Mouse (Mus musculus): ENCODE data around the gene Arf3. TPM values are rescaled to one million over a fixed set of nuclear protein-coding genes. Genes with fewer than 3 reads are reported as not detected.

Arf3 gene
- polyA plus RNA-seq, 1 experiment from 2014 or later: 71.7 TPM

GRCm38 (mm10) chr15:98799396-98799795, 36.4 kb upstream of the Arf3 start:
- Histone ChIP-seq H3K27me3 (peaks cover 97% of the 10 kb centered on the region), H3K4me1 (replicated peaks) (peaks cover 30% of the 10 kb centered on the region), H3K4me3 (no peak overlapping the region), H3K4me2 (no peak overlapping the region), H3K9me3 (no peaks in the 10 kb centered on the region), H3K9ac (no peak overlapping the region), H3K36me3 (no peaks in the 10 kb centered on the region), H3K27ac (no peak overlapping the region)
- no peak for ATAC-seq (ENCODE audit: low FRiP score)
- WGBS: 10% methylated on average over 12 of the region's 12 CpGs

DNA sequence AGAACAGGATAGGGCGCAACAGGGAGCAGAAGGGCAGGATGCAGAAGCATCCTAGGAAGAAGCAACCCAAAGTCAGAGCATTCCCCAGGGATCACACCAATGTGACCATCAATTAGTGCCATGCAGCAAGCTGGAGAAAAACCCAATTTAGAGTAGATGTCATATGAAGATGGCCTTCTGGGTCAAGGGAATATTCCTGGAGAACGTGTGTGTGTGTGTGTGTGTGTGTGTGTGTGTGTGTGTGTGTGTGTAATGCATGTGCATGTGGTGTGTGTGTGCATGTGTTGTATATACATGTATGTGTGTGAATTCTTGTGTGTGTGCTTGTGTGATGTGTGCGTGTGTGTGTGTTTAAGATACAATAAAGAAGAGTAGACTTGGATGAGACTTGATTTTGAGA, 35.9 kb upstream of the Arf3 start:
- Histone ChIP-seq H3K4me1 (replicated peaks) (peaks cover 26% of the 10 kb centered on the region), H3K9me3 (no peaks in the 10 kb centered on the region), H3K36me3 (no peaks in the 10 kb centered on the region), H3K27ac (no peak overlapping the region), H3K9ac (no peak overlapping the region), H3K27me3 (peaks cover 98% of the 10 kb centered on the region), H3K4me3 (no peak overlapping the region), H3K4me2 (no peak overlapping the region)
- WGBS: 46% methylated on average over 3 of the region's 3 CpGs
- no peak for ATAC-seq (ENCODE audit: low FRiP score)

GRCm38 (mm10) chr15:98797835-98798492, 35.0 kb upstream of the Arf3 start:
- Histone ChIP-seq H3K4me2 (peak overlapping the region; percentile 20), H3K9me3 (no peaks in the 10 kb centered on the region), H3K27ac (peak overlapping the region; percentile 23; the same call in 1 of the 2 replicates), H3K4me1 (replicated peaks) (peaks cover 31% of the 10 kb centered on the region), H3K27me3 (peaks cover 98% of the 10 kb centered on the region), H3K36me3 (no peaks in the 10 kb centered on the region), H3K9ac (0 out of 2 replicates have a peak overlapping the region, but pooled peaks have one; percentile 19), H3K4me3 (no peak overlapping the region)
- 2% methylated on average over 28 of the region's 28 CpGs for WGBS
- ATAC-seq (ENCODE audit: low FRiP score): peak; percentile 90

- Histone ChIP-seq H3K9me3 (no peaks in the 10 kb centered on the region), H3K4me3 (no peak overlapping the region), H3K27me3 (peaks cover 98% of the 10 kb centered on the region), H3K27ac (no peak overlapping the region), H3K9ac (peak overlapping the region; percentile 24), H3K4me1 (replicated peaks) (peaks cover 41% of the 10 kb centered on the region), H3K36me3 (no peaks in the 10 kb centered on the region), H3K4me2 (no peak overlapping the region)
- 4% methylated on average over 13 of the region's 13 CpGs for WGBS
- no peak for ATAC-seq (ENCODE audit: low FRiP score)
These were observed 34.0 kb upstream of the Arf3 start for GRCm38 (mm10) chr15:98796803-98797595.

- Histone ChIP-seq H3K9me3 (no peaks in the 10 kb centered on the region), H3K27me3 (peaks cover 98% of the 10 kb centered on the region), H3K4me2 (peak overlapping the region; percentile 55), H3K9ac (no peak overlapping the region), H3K4me3 (peak overlapping the region; percentile 39), H3K36me3 (no peaks in the 10 kb centered on the region), H3K27ac (no peak overlapping the region), H3K4me1 (replicated peaks) (peaks cover 59% of the 10 kb centered on the region)
- WGBS: 2% methylated on average over 13 of the region's 13 CpGs
- ATAC-seq (ENCODE audit: low FRiP score): no peak
These were observed 30.2 kb upstream of the Arf3 start for GRCm38 (mm10) chr15:98793141-98793698.

- H3K4me2 ChIP-seq: peak overlapping the region; percentile 55
- peaks cover 51% of the 10 kb centered on the region for H3K4me1 ChIP-seq (replicated peaks)
- no peak overlapping the region for H3K27ac ChIP-seq
- no peak; the same call in 1 of the 2 replicates for ATAC-seq (ENCODE audit: low FRiP score)
- peaks cover 98% of the 10 kb centered on the region for H3K27me3 ChIP-seq
- peak overlapping the region; percentile 59 for H3K9ac ChIP-seq
- no peaks in the 10 kb centered on the region for H3K36me3 ChIP-seq
- H3K4me3 ChIP-seq: peak overlapping the region; percentile 39
- 1% methylated on average over 74 of the region's 75 CpGs for WGBS
- no peaks in the 10 kb centered on the region for H3K9me3 ChIP-seq
These were observed 29.4 kb upstream of the Arf3 start for GRCm38 (mm10) chr15:98792233-98793020.

DNA sequence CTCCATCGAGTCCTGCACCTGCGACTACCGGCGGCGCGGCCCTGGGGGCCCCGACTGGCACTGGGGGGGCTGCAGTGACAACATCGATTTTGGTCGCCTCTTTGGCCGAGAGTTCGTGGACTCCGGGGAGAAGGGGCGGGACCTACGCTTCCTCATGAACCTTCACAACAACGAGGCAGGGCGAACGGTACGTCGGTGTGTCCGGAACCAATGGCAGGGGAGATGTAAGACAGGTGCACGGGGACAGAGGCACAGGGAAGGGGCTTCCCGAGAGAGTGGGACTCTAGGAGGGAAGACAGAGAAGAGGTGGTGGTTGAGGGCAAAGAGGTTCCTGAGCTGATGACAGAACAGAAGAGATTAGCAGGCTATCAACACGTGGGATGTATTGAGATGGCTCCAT, 28.8 kb upstream of the Arf3 start:
- H3K4me1 ChIP-seq (replicated peaks): peaks cover 46% of the 10 kb centered on the region
- H3K36me3 ChIP-seq: no peaks in the 10 kb centered on the region
- no peak overlapping the region for H3K27ac ChIP-seq
- 1% methylated on average over 23 of the region's 23 CpGs for whole genome bisulfite sequencing
- H3K4me2 ChIP-seq: peak overlapping the region; percentile 55; the same call in 1 of the 2 replicates
- H3K4me3 ChIP-seq: peak overlapping the region; percentile 39
- peaks cover 100% of the 10 kb centered on the region for H3K27me3 ChIP-seq
- H3K9ac ChIP-seq: no peak overlapping the region
- no peak for ATAC-seq (ENCODE audit: low FRiP score)
- H3K9me3 ChIP-seq: no peaks in the 10 kb centered on the region

DNA sequence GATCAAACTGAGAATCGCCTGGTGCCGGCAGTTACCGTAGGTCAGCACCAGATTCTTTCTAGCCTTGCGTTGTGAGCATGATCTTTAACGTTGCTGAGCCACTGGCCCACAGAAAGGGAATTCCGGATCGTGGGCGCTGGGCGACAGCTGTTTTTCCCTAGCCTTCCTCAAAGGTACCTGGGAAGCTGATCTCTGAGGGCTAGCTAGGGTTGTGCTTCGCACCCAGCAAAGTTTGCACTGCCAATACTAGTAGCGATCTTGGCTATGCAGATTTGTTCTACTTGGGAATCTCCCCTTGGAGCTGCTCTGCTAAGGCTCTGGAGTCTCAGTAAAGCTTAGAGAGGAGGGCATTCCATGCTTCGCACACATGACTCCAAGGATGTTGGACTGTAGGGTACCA, 28.2 kb upstream of the Arf3 start:
- no peaks in the 10 kb centered on the region for H3K36me3 ChIP-seq
- H3K27me3 ChIP-seq: peaks cover 100% of the 10 kb centered on the region
- H3K4me1 ChIP-seq (replicated peaks): peaks cover 40% of the 10 kb centered on the region
- H3K9ac ChIP-seq: peak overlapping the region; percentile 43; the same call in 1 of the 2 replicates
- peak overlapping the region; percentile 39 for H3K4me3 ChIP-seq
- H3K9me3 ChIP-seq: no peaks in the 10 kb centered on the region
- no peak overlapping the region for H3K27ac ChIP-seq
- 1% methylated on average over 12 of the region's 12 CpGs for WGBS
- peak overlapping the region; percentile 37 for H3K4me2 ChIP-seq
- no peak for ATAC-seq (ENCODE audit: low FRiP score)

DNA sequence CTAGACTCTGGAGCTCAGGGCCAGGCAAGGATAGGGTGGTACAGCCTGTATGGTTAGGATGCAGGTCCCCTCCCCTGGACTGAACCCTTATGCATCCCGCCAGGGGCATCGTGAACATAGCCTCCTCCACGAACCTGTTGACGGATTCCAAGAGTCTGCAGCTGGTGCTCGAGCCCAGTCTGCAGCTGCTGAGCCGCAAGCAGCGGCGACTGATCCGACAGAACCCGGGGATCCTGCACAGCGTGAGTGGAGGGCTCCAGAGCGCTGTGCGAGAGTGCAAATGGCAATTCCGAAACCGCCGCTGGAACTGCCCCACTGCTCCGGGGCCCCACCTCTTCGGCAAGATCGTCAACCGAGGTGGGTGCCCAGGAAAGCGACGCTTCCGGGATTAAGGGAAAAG, 27.7 kb upstream of the Arf3 start:
- Histone ChIP-seq H3K27me3 (peaks cover 98% of the 10 kb centered on the region), H3K4me3 (peak overlapping the region; percentile 39), H3K36me3 (no peaks in the 10 kb centered on the region), H3K4me2 (peak overlapping the region; percentile 37), H3K27ac (no peak overlapping the region), H3K4me1 (replicated peaks) (peaks cover 40% of the 10 kb centered on the region), H3K9ac (peak overlapping the region; percentile 43; the same call in 1 of the 2 replicates), H3K9me3 (no peaks in the 10 kb centered on the region)
- no peak for ATAC-seq (ENCODE audit: low FRiP score)
- under 1% methylated on average over 23 of the region's 23 CpGs for whole genome bisulfite sequencing

- H3K9ac ChIP-seq: 0 out of 2 replicates have a peak within 1 kb of the TSS, but pooled peaks have one; percentile 43
- ATAC-seq (ENCODE audit: low FRiP score): 0 out of 2 replicates have a peak, but pooled peaks have one; percentile 25
- 3% methylated on average over 47 of the region's 51 CpGs for WGBS
These were observed 26.9 kb upstream of the Arf3 start, which contains the start of gene Wnt1 for GRCm38 (mm10) chr15:98789661-98790535. TSS of gene Wnt1 (plus strand) at chr15:98789857.

More at GRCm38 (mm10) chr15:98789661-98790535, 26.9 kb upstream of the Arf3 start, which contains the start of gene Wnt1:
- no peak within 1 kb of the TSS for H3K27ac ChIP-seq
- no peaks in the 10 kb centered on the region for H3K36me3 ChIP-seq
- H3K4me3 ChIP-seq: peak within 1 kb of the TSS; percentile 39
- H3K4me1 ChIP-seq (replicated peaks): peaks cover 40% of the 10 kb centered on the region
- peak within 1 kb of the TSS; percentile 37 for H3K4me2 ChIP-seq
- H3K9me3 ChIP-seq: no peaks in the 10 kb centered on the region
- peaks cover 98% of the 10 kb centered on the region for H3K27me3 ChIP-seq

Data from hindbrain, embryonic 13.5 days (tissue).